Mouse (Mus musculus) MEL (cell line): Measurements from ENCODE around the gene Pnkp. TPM values are rescaled to one million over a fixed set of nuclear protein-coding genes. Genes with fewer than 3 reads are reported as not detected.

ENCODE experiments used
- DNase-seq: peaks from one replicate; pipeline ENCODE4 v3.0.0; 2011; ENCODE audit warnings: low read depth, low spot score
- H3K27ac ChIP-seq: 2 replicates; pipeline ENCODE4 v1.5.1; 2012; ENCODE audit warnings: low read depth, mild to moderate bottlenecking, control low read depth, low read length, moderate library complexity; ENCODE audit not compliant: control insufficient read depth
- H3K27me3 ChIP-seq, 2 experiments: fragments of 150-350 bp in 1 of 2; sonication (generic) in 1 of 2; 2 replicates each; pipeline ENCODE4 v1.6.1; 2012; ENCODE audit warnings: low read length in 2 of 2, mild to moderate bottlenecking in 2 of 2, improper control_type of control experiment in 1 of 2, moderate library complexity in 1 of 2; ENCODE audit not compliant: insufficient read depth in 2 of 2, control insufficient read depth in 1 of 2
- H3K36me3 ChIP-seq, 2 experiments: 2 replicates each; pipeline ENCODE4 v1.6.1; 2012 to 2014; ENCODE audit warnings: low read length in 2 of 2, improper control_type of control experiment in 1 of 2, inconsistent platforms in 1 of 2, mild to moderate bottlenecking in 1 of 2; ENCODE audit not compliant: insufficient read depth in 2 of 2, control insufficient read depth in 1 of 2
- H3K4me1 ChIP-seq, 2 experiments: fragments of 150-350 bp in 1 of 2; sonication (generic) in 1 of 2; 2 replicates each; pipeline ENCODE4 v1.6.1; 2012; ENCODE audit warnings: low read length in 2 of 2, improper control_type of control experiment in 1 of 2, mild to moderate bottlenecking in 1 of 2; ENCODE audit not compliant: insufficient read depth in 2 of 2, control insufficient read depth in 1 of 2
- H3K4me3 ChIP-seq, 2 experiments: fragments of 150-350 bp in 1 of 2; sonication (generic) in 1 of 2; 2 replicates each; pipeline ENCODE4 v1.5.1; 2012; ENCODE audit warnings: low read depth in 2 of 2, low read length in 2 of 2, mild to moderate bottlenecking in 2 of 2, moderate library complexity in 2 of 2, control low read depth in 1 of 2, improper control_type of control experiment in 1 of 2; ENCODE audit not compliant: control insufficient read depth in 1 of 2, insufficient read depth in 1 of 2
- H3K79me2 ChIP-seq: 2 replicates; pipeline ENCODE4 v1.6.1; 2012; ENCODE audit warnings: mild to moderate bottlenecking, low read length, moderate library complexity; ENCODE audit not compliant: control insufficient read depth, poor library complexity, insufficient read depth
- H3K9ac ChIP-seq: 2 replicates; pipeline ENCODE4 v1.6.1; 2012; ENCODE audit warnings: low read depth, mild to moderate bottlenecking, control low read depth, low read length, moderate library complexity; ENCODE audit not compliant: control insufficient read depth, poor library complexity, severe bottlenecking
- H3K9me3 ChIP-seq: fragments of 150-350 bp; sonication (generic); replicated peaks from 2 replicates; pipeline ENCODE4 v1.6.1; 2012; ENCODE audit warnings: mild to moderate bottlenecking, low read length, improper control_type of control experiment, moderate library complexity; ENCODE audit not compliant: insufficient read depth
- CHD2 ChIP-seq: IDR thresholded peaks from 2 replicates; pipeline ENCODE4 v1.6.1; 2011; ENCODE audit warnings: low read length, improper control_type of control experiment
- ELF1 ChIP-seq: IDR thresholded peaks from 2 replicates; pipeline ENCODE4 v1.6.1; 2014; ENCODE audit warnings: low read depth, mild to moderate bottlenecking, inconsistent platforms, low read length, improper control_type of control experiment, moderate library complexity
- ETS1 ChIP-seq: IDR thresholded peaks from 2 replicates; pipeline ENCODE4 v1.6.1; 2012; ENCODE audit warnings: low read depth, mild to moderate bottlenecking, inconsistent platforms, low read length, improper control_type of control experiment, moderate library complexity
- GATA1 ChIP-seq: IDR thresholded peaks from 2 replicates; pipeline ENCODE4 v1.6.1; 2011; ENCODE audit warnings: low read depth, low read length, improper control_type of control experiment
- HCFC1 ChIP-seq: IDR thresholded peaks from 2 replicates; pipeline ENCODE4 v1.6.1; 2012; ENCODE audit warnings: low read depth, mild to moderate bottlenecking, inconsistent platforms, low read length, improper control_type of control experiment, moderate library complexity
- KAT2A ChIP-seq: conservative IDR thresholded peaks from 2 replicates; pipeline ENCODE4 v1.6.1; 2012; ENCODE audit warnings: low read depth, low read length, improper control_type of control experiment, inconsistent platforms
- MEF2A ChIP-seq: IDR thresholded peaks from 2 replicates; pipeline ENCODE4 v1.6.1; 2014; ENCODE audit warnings: low read depth, mild to moderate bottlenecking, inconsistent platforms, low read length, improper control_type of control experiment; ENCODE audit not compliant: poor library complexity, insufficient replicate concordance, severe bottlenecking; ENCODE audit errors: extremely low read depth
- MYC ChIP-seq: IDR thresholded peaks from 2 replicates; pipeline ENCODE4 v1.6.1; 2011; ENCODE audit warnings: low read depth, mild to moderate bottlenecking, low read length, improper control_type of control experiment, moderate library complexity
- NELFE ChIP-seq: IDR thresholded peaks from 2 replicates; pipeline ENCODE4 v1.6.1; 2011; ENCODE audit warnings: low read depth, low read length, improper control_type of control experiment
- NRF1 ChIP-seq: IDR thresholded peaks from 2 replicates; pipeline ENCODE4 v1.6.1; 2014; ENCODE audit warnings: low read depth, mild to moderate bottlenecking, inconsistent platforms, low read length, improper control_type of control experiment, moderate library complexity; ENCODE audit not compliant: poor library complexity, insufficient read depth, severe bottlenecking
- POLR2AphosphoS2 ChIP-seq: IDR thresholded peaks from 2 replicates; pipeline ENCODE4 v1.6.1; 2011; ENCODE audit warnings: low read length, improper control_type of control experiment
- TBP ChIP-seq: IDR thresholded peaks from 2 replicates; pipeline ENCODE4 v1.8.0; 2011; ENCODE audit warnings: low read depth, low read length, improper control_type of control experiment
- USF1 ChIP-seq: IDR thresholded peaks from 2 replicates; pipeline ENCODE4 v1.6.1; 2014; ENCODE audit warnings: low read depth, mild to moderate bottlenecking, inconsistent platforms, low read length, improper control_type of control experiment, moderate library complexity
- ZC3H11A ChIP-seq: IDR thresholded peaks from 2 replicates; pipeline ENCODE4 v1.6.1; 2012; ENCODE audit warnings: low read depth, mild to moderate bottlenecking, inconsistent platforms, low read length, improper control_type of control experiment
- ZMIZ1 ChIP-seq: IDR thresholded peaks from 2 replicates; pipeline ENCODE4 v1.6.1; 2012; ENCODE audit warnings: low read depth, mild to moderate bottlenecking, inconsistent platforms, low read length, improper control_type of control experiment, moderate library complexity
- ZNF384 ChIP-seq: IDR thresholded peaks from 2 replicates; pipeline ENCODE4 v1.6.1; 2012; ENCODE audit warnings: low read depth, mild to moderate bottlenecking, inconsistent platforms, low read length, improper control_type of control experiment
- polyA plus RNA-seq, 2 experiments: library from polyadenylated mRNA; stranded (reverse) in 1 of 2; unstranded in 1 of 2; fragments of >175 nt in 1 of 2; fragments of >200 nt in 1 of 2; gene quantifications; 2 replicates each; pipeline versions ENCODE4 v1.2.1 to v1.2.4; 2012; ENCODE audit warnings: low replicate concordance in 2 of 2, low read depth in 1 of 2; ENCODE audit not compliant: insufficient read length in 2 of 2, insufficient read depth in 1 of 2, missing spikeins in 1 of 2
- total RNA-seq: library from RNA; depleted of rRNA; stranded (reverse); fragments of 300-350 nt; gene quantifications from 2 replicates; pipeline ENCODE4 v1.2.3, GENCODE M21; 2012

Gene Pnkp
- total and polyA plus RNA-seq, 3 experiments, result 39.3 to 45.6 TPM; not detected in 1

DNA sequence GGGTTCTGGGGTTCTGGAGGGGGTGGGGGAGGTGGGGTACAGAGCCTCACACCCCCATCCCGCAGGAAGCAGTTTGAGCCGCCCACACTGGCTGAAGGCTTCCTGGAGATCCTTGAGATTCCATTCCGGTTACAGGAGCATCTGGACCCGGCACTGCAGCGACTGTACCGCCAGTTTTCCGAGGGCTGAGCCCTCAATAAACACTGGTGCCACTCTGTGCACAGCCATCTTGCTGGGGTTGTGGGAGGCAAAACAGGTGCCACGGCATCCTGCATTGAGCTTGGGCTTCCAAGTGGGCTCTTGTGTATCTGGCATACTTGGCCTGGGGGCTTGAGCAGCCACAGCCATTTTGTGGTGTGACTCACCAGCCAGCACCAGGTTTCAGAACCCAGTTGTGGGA lies 5.5 kb downstream of the Pnkp start:
- Histone ChIP-seq H3K36me3 (no peaks in the 10 kb centered on the region; a peak in 2 of 4 replicates), H3K27me3 (no peaks in the 10 kb centered on the region), H3K4me3 (no peak overlapping the region), H3K4me1 (peaks cover 0 to 5% of the 10 kb centered on the region in 2 experiments; a peak in 2 of 4 replicates), H3K9ac (no peak overlapping the region), H3K9me3 (no peaks in the 10 kb centered on the region), H3K27ac (no peak overlapping the region), H3K79me2 (peaks cover 4% of the 10 kb centered on the region)
- no peak for DNase-seq
- TF ChIP-seq HCFC1 (no peak), CHD2 (no peak)

- TF ChIP-seq USF1 (no peak), ELF1 (no peak), GATA1 (no peak), MEF2A (no peak), NRF1 (no peak), POLR2AphosphoS2 (no peak), MYC (no peak), ZNF384 (no peak), NELFE (no peak), TBP (no peak), ZMIZ1 (no peak), ETS1 (no peak), HCFC1 (no peak), KAT2A (no peak), ZC3H11A (no peak)
- TF ChIP-seq, all 39 proteins: peak for 0
- no peaks in the 10 kb centered on the region; a peak in 2 of 4 replicates for H3K36me3 ChIP-seq
Observed at GRCm38 (mm10) chr7:44863210-44863609, 6.3 kb downstream of the Pnkp start.

More at GRCm38 (mm10) chr7:44863210-44863609, 6.3 kb downstream of the Pnkp start:
- Histone ChIP-seq H3K79me2 (peaks cover 4% of the 10 kb centered on the region; the same call in 1 of the 2 replicates), H3K27ac (no peak overlapping the region), H3K27me3 (no peaks in the 10 kb centered on the region), H3K9ac (no peak overlapping the region), H3K4me3 (no peak overlapping the region), H3K9me3 (no peaks in the 10 kb centered on the region), H3K4me1 (peaks cover 0 to 2% of the 10 kb centered on the region in 2 experiments; a peak in 2 of 4 replicates)
- DNase-seq, result no peak
